Mouse (Mus musculus): ENCODE data around the gene Tox2.

DNA sequence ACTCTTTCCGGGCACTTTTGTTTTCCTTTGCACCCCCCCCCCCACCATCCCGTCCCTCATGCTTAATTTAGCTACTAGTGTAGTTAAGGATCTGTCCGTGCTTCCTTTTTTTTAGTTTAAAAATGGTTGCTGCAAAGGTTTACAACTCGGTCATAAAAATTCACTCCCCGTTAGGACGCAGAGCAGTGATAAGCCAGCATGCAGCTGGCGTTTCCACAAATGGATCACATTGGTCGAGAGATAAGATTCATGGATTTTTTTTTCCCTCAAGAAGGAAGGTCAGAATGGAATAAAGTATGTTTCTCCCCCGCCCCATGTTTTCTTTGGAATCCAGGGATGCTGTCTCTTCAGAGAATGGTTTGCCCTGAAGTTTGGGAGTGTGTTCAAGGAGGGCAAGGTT lies 82.4 kb downstream of the Tox2 start:
- TF ChIP-seq CTCF (IDR thresholded peaks at IDR 0.05; ENCODE audit: extremely low read depth, insufficient read depth, low read length) (no peak), POLR2A (IDR thresholded peaks at IDR 0.05; ENCODE audit: extremely low read depth, insufficient read depth, low read length) (no peak)
